Mouse (Mus musculus): ENCODE measurements around the gene Esp4. TPM values are rescaled to one million over a fixed set of nuclear protein-coding genes. Genes with fewer than 3 reads are reported as not detected.
"Not testable (repeated sequence)": the region's sequence is repeated elsewhere in the genome, so short reads cannot be mapped to it uniquely, and the experiment has no call there.

Gene Esp4
- total RNA-seq (2021): not detected
- not detected in 2 replicates for polyA plus RNA-seq (2012; rRNA removed)
- long read RNA-seq: 0 reads

DNA sequence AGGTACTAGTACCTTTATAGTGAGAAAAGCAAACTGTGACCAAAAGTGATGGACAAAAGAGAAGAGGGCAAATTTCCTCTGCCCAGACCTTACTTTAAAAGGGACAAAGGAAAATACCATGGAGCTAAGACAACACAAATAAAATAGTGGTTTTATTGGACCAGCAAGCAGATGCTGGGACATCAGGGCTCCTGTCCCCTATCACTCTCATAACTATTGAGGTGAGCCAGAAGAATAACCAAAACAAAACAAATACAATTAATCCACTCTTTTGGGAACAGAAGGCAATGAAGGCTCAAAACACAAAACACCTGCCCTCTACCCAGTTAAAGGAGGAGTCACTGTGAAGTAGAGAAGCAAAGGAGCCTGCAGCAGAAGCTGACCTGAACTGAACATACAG, at the start of gene Esp4:
Gene Esp4, plus strand, starts transcription at position 301 of the 400 bp plus-strand sequence.
- intact Hi-C loops (cut with DNase I): no loop called here
- TF ChIP-seq POLR2A (IDR thresholded peaks at IDR 0.05; ENCODE audit: insufficient read depth, low read depth, low read length) (no peak), EP300 (IDR thresholded peaks at IDR 0.05; ENCODE audit: insufficient read depth, low read depth, low read length) (no peak), CTCF (IDR thresholded peaks at IDR 0.05) (no peak)
- no peaks in the 10 kb centered on the region for H3K79me2 ChIP-seq (replicated peaks; ENCODE audit: control insufficient read depth, insufficient read depth, low read length)
- H3K27me3 ChIP-seq (ENCODE audit: control insufficient read depth, insufficient read depth, low read length): 0 out of 2 replicates have a peak, but pooled peaks cover 1% of the 10 kb centered on the region
- no peak within 1 kb of the TSS for H3K27ac ChIP-seq
- H3K36me3 ChIP-seq (ENCODE audit: control insufficient read depth, insufficient read depth, low read length): no peaks in the 10 kb centered on the region
- no peak for DNase-seq
- no peaks in the 10 kb centered on the region for H3K4me1 ChIP-seq (ENCODE audit: control insufficient read depth, insufficient read depth, low read length)
- H3K9ac ChIP-seq (ENCODE audit: low read depth, low read length): no peak within 1 kb of the TSS
- no peak within 1 kb of the TSS for H3K4me3 ChIP-seq

GRCm38 (mm10) chr17:40553470-40553869, 44.9 kb upstream of the Esp4 start:
- Histone ChIP-seq H3K79me2 (replicated peaks; ENCODE audit: control insufficient read depth, insufficient read depth, low read length) (no peaks in the 10 kb centered on the region), H3K27me3 (ENCODE audit: control insufficient read depth, insufficient read depth, low read length) (no peaks in the 10 kb centered on the region), H3K4me1 (ENCODE audit: control insufficient read depth, insufficient read depth, low read length) (no peaks in the 10 kb centered on the region), H3K9ac (ENCODE audit: low read depth, low read length) (no peak overlapping the region), H3K4me3 (no peak overlapping the region), H3K36me3 (ENCODE audit: control insufficient read depth, insufficient read depth, low read length) (no peaks in the 10 kb centered on the region), H3K27ac (no peak overlapping the region)
- 74% methylated on average over 1 of the region's 1 CpGs for WGBS
- intact Hi-C loops (cut with DNase I): no loop called here
- DNase-seq: no peak
- TF ChIP-seq POLR2A (IDR thresholded peaks at IDR 0.05; ENCODE audit: insufficient read depth, low read depth, low read length) (no peak), EP300 (IDR thresholded peaks at IDR 0.05; ENCODE audit: insufficient read depth, low read depth, low read length) (no peak), CTCF (IDR thresholded peaks at IDR 0.05) (no peak)

- no peak within 1 kb of the TSS for H3K27ac ChIP-seq
- intact Hi-C loops (cut with DNase I): no loop called here
- H3K36me3 ChIP-seq (ENCODE audit: control insufficient read depth, insufficient read depth, low read length): no peaks in the 10 kb centered on the region
- H3K4me1 ChIP-seq (ENCODE audit: control insufficient read depth, insufficient read depth, low read length): no peaks in the 10 kb centered on the region
- no peaks in the 10 kb centered on the region for H3K79me2 ChIP-seq (replicated peaks; ENCODE audit: control insufficient read depth, insufficient read depth, low read length)
- DNase-seq: no peak
- 69% methylated on average over 5 of the region's 5 CpGs for whole genome bisulfite sequencing
- no peaks in the 10 kb centered on the region for H3K27me3 ChIP-seq (ENCODE audit: control insufficient read depth, insufficient read depth, low read length)
- TF ChIP-seq POLR2A (IDR thresholded peaks at IDR 0.05; ENCODE audit: insufficient read depth, low read depth, low read length): no peak
- TF ChIP-seq CTCF (IDR thresholded peaks at IDR 0.05): no peak
- no peak for TF ChIP-seq EP300 (IDR thresholded peaks at IDR 0.05; ENCODE audit: insufficient read depth, low read depth, low read length)
- H3K9ac ChIP-seq (ENCODE audit: low read depth, low read length): no peak within 1 kb of the TSS
- H3K4me3 ChIP-seq: no peak within 1 kb of the TSS
Measured at GRCm38 (mm10) chr17:40561207-40561606, 37.2 kb upstream of the Esp4 start, which contains the start of gene Esp6. TSS of gene Esp6 (plus strand) at chr17:40561507.

DNA sequence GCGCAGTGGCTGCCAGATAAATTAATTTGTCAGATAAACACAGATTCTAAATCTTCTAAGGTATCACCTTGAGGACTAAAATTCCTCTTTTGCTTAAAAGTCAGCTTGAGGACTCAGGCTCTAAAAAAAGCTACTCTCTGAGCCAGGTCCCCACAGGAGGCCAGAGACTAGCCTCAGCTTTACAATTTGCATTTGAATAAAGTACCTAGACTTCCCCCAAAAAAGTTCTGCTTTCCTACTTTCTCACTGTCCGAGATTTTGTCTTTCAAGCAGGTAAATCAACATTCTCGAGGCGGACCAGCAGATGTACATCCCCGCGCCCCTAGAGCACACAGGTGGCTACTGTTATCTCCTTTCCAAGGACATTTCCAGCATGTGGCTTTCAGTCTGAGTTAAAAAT, 14.5 kb upstream of the Esp4 start:
- DNase-seq; H3K4me3 ChIP-seq; H3K27me3 ChIP-seq (ENCODE audit: control insufficient read depth, insufficient read depth, low read length); intact Hi-C loops (cut with DNase I); H3K27ac ChIP-seq; H3K9ac ChIP-seq (ENCODE audit: low read depth, low read length); H3K79me2 ChIP-seq (replicated peaks; ENCODE audit: control insufficient read depth, insufficient read depth, low read length); H3K4me1 ChIP-seq (ENCODE audit: control insufficient read depth, insufficient read depth, low read length); H3K36me3 ChIP-seq (ENCODE audit: control insufficient read depth, insufficient read depth, low read length): not testable (repeated sequence)
- WGBS: 46% methylated on average over 6 of the region's 6 CpGs

- Histone ChIP-seq H3K9ac (ENCODE audit: low read depth, low read length) (no peak overlapping the region), H3K27me3 (ENCODE audit: control insufficient read depth, insufficient read depth, low read length) (no peaks in the 10 kb centered on the region), H3K27ac (no peak overlapping the region)
Measured at GRCm38 (mm10) chr17:40591297-40591696, 7.1 kb upstream of the Esp4 start.

GRCm38 (mm10) chr17:40631775-40632174, 33.4 kb downstream of the Esp4 start, which contains the start of gene Esp3:
TSS of gene Esp3 (plus strand) at chr17:40632075.
- H3K4me3 ChIP-seq; H3K79me2 ChIP-seq (replicated peaks; ENCODE audit: control insufficient read depth, insufficient read depth, low read length); H3K9ac ChIP-seq (ENCODE audit: low read depth, low read length); intact Hi-C loops (cut with DNase I); DNase-seq; H3K36me3 ChIP-seq (ENCODE audit: control insufficient read depth, insufficient read depth, low read length); H3K4me1 ChIP-seq (ENCODE audit: control insufficient read depth, insufficient read depth, low read length); H3K27ac ChIP-seq; H3K27me3 ChIP-seq (ENCODE audit: control insufficient read depth, insufficient read depth, low read length): not testable (repeated sequence)
- 85% methylated on average over 1 of the region's 1 CpGs for WGBS

More at GRCm38 (mm10) chr17:40591297-40591696, 7.1 kb upstream of the Esp4 start:
- Histone ChIP-seq H3K36me3 (ENCODE audit: control insufficient read depth, insufficient read depth, low read length) (no peaks in the 10 kb centered on the region), H3K4me3 (no peak overlapping the region), H3K4me1 (ENCODE audit: control insufficient read depth, insufficient read depth, low read length) (no peaks in the 10 kb centered on the region), H3K79me2 (replicated peaks; ENCODE audit: control insufficient read depth, insufficient read depth, low read length) (no peaks in the 10 kb centered on the region)
- intact Hi-C loops (cut with DNase I): no loop called here
- TF ChIP-seq POLR2A (IDR thresholded peaks at IDR 0.05; ENCODE audit: insufficient read depth, low read depth, low read length) (no peak), CTCF (IDR thresholded peaks at IDR 0.05) (no peak), EP300 (IDR thresholded peaks at IDR 0.05; ENCODE audit: insufficient read depth, low read depth, low read length) (no peak)
- DNase-seq: no peak

Other genes with a start within 250 kb of the Esp4 start
- not detected for gene Esp8, start 78.6 kb upstream of the Esp4 start, total RNA-seq (2021)
- gene Esp8, start 78.6 kb upstream of the Esp4 start, polyA plus RNA-seq (2012; rRNA removed): not detected in 2 replicates
- not detected for gene Esp6, start 37.1 kb upstream of the Esp4 start, total RNA-seq (2021)
- not detected in 2 replicates for gene Esp6, start 37.1 kb upstream of the Esp4 start, polyA plus RNA-seq (2012; rRNA removed)
- gene Esp3, start 33.5 kb downstream of the Esp4 start, total RNA-seq (2021): not detected
- not detected in 2 replicates for gene Esp3, start 33.5 kb downstream of the Esp4 start, polyA plus RNA-seq (2012; rRNA removed)
- not detected for gene Esp1, start 128.5 kb downstream of the Esp4 start, total RNA-seq (2021)
- not detected in 2 replicates for gene Esp1, start 128.5 kb downstream of the Esp4 start, polyA plus RNA-seq (2012; rRNA removed)
- not detected for gene Crisp2, start 208.4 kb downstream of the Esp4 start, total RNA-seq (2021)
- gene Crisp2, start 208.4 kb downstream of the Esp4 start, polyA plus RNA-seq (2012; rRNA removed): 0.10 and 0.56 TPM in 2 replicates
- gene Rhag, start 212.5 kb downstream of the Esp4 start, total RNA-seq (2021): under 1 TPM; 0.21 to 0.55 TPM
- 0.08 and 0.09 TPM in 2 replicates for gene Rhag, start 212.5 kb downstream of the Esp4 start, polyA plus RNA-seq (2012; rRNA removed)

Data from heart, adult 2 months (tissue).